Mouse (Mus musculus) lung, postnatal 0 days (tissue): ENCODE data around the gene Sema6d.

ENCODE experiments used
- CTCF ChIP-seq: IDR thresholded peaks from 2 replicates; pipeline ENCODE4 v1.5.1; 2016; ENCODE audit warnings: antibody characterized with exemption, mild to moderate bottlenecking
- EP300 ChIP-seq: IDR thresholded peaks from 2 replicates; pipeline ENCODE4 v1.6.1; 2016; ENCODE audit warnings: antibody characterized with exemption, mild to moderate bottlenecking, control low read depth

DNA sequence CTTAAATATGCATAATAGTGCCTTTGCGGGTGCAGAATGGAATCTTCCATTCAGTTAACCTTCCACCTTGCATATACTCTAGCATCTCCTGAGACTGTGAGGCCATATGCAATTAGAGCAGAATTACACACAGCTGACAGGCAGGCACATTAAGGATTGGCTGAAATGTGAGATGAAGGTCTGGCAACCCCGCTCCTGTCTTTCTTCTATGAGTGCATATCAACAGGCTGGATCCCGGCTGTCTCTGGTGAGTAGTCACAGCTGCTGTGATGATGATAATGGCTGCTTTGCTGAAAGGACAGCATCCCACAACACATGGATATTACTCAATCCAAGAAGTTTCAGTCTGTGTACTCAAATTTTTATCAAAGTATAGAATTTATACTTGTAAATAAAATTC lies 29.9 kb upstream of the Sema6d start:
- no peak for TF ChIP-seq CTCF
- no peak for TF ChIP-seq EP300
